Mouse (Mus musculus): Measurements from ENCODE around the gene Rad21l. TPM values are rescaled to one million over a fixed set of nuclear protein-coding genes. Genes with fewer than 3 reads are reported as not detected.
A peak's percentile ranks its signal among the peaks of the same experiment; 100 is the strongest.
"Not testable (repeated sequence)": the region's sequence is repeated elsewhere in the genome, so short reads cannot be mapped to it uniquely, and the experiment has no call there.

Rad21l gene
- polyA plus RNA-seq, 1 experiment from 2014 or later, result not detected

GRCm38 (mm10) chr2:151616551-151617329, 51.6 kb downstream of the Rad21l start:
- no peak for DNase-seq (ENCODE audit: extremely low spot score, low spot score)
- 74% methylated on average over 6 of the region's 6 CpGs for WGBS
- no peaks in the 10 kb centered on the region for H3K9me3 ChIP-seq
- no peaks in the 10 kb centered on the region for H3K27me3 ChIP-seq (ENCODE audit: poor library complexity, severe bottlenecking)
- H3K4me3 ChIP-seq, result no peak overlapping the region
- H3K36me3 ChIP-seq (replicated peaks), result no peaks in the 10 kb centered on the region
- H3K4me1 ChIP-seq, result peaks cover 18% of the 10 kb centered on the region
- no peak overlapping the region for H3K27ac ChIP-seq

GRCm38 (mm10) chr2:151615779-151616178, 52.6 kb downstream of the Rad21l start:
- H3K4me3 ChIP-seq; H3K9me3 ChIP-seq; H3K27me3 ChIP-seq (ENCODE audit: poor library complexity, severe bottlenecking); H3K36me3 ChIP-seq (replicated peaks); DNase-seq (ENCODE audit: extremely low spot score, low spot score); H3K27ac ChIP-seq: not testable (repeated sequence)
- 88% methylated on average over 8 of the region's 8 CpGs for WGBS
- H3K4me1 ChIP-seq, result peaks cover 18% of the 10 kb centered on the region

GRCm38 (mm10) chr2:151609974-151610373, 58.4 kb downstream of the Rad21l start:
- no peak for DNase-seq (ENCODE audit: extremely low spot score, low spot score)
- Histone ChIP-seq H3K4me3 (no peak overlapping the region), H3K9me3 (no peaks in the 10 kb centered on the region), H3K27me3 (ENCODE audit: poor library complexity, severe bottlenecking) (no peaks in the 10 kb centered on the region), H3K36me3 (replicated peaks) (no peaks in the 10 kb centered on the region), H3K27ac (no peak overlapping the region), H3K4me1 (peaks cover 17% of the 10 kb centered on the region)
- WGBS, result 70% methylated on average over 3 of the region's 3 CpGs

DNA sequence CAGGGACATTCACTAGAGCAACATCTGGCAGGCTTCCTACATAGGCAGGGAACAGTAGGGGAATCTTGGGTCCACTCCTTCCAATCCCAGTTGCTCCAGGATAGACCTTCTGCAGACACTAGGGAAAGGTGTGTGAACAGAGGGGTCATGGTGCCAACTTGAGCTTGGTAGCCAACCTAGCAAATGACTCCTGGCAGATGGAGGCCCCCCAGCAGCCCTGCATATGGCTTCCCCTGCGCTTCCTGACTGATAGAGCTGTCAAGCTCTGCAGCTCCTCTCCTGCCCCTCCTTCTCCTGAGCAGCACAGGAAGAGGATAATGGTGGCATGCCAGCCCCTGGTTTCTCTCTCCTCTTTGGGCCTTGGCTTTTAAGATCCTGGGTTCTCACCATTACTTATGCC, 59.9 kb downstream of the Rad21l start:
- no peak for DNase-seq (ENCODE audit: extremely low spot score, low spot score)
- H3K27me3 ChIP-seq (ENCODE audit: poor library complexity, severe bottlenecking), result no peaks in the 10 kb centered on the region
- peaks cover 32% of the 10 kb centered on the region for H3K4me1 ChIP-seq
- no peaks in the 10 kb centered on the region for H3K9me3 ChIP-seq
- no peaks in the 10 kb centered on the region for H3K36me3 ChIP-seq (replicated peaks)
- no peak overlapping the region for H3K27ac ChIP-seq
- 84% methylated on average over 1 of the region's 1 CpGs for WGBS
- H3K4me3 ChIP-seq, result no peak overlapping the region

DNA sequence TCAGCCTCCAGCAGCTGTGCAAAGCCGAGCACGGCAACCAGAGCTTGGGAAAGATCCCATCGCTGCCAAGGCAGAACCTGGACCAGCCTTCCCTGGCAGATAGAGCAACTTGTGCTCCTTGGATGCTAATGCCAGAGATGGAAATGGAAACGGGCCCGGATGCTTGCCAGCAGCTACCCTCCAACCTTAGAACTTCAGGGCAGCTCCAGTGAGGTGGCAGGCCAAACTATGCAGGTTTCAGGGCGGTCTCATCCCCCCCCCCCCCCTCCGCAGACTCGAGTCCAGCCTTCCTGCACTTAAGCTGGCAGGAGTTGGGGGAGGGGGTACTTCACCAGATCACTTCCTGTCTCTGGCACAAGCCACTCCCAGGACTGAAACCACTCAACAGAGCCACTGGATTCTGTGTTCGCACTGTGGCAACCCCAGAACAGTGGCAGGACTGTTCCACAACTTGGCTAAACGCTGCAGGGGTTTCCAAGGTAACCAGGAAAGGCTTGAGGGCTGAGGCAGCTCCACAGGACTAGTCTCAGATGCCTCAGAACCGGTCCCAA, 62.8 kb downstream of the Rad21l start:
- Histone ChIP-seq H3K27me3 (ENCODE audit: poor library complexity, severe bottlenecking) (no peaks in the 10 kb centered on the region), H3K4me3 (no peak overlapping the region), H3K9me3 (no peaks in the 10 kb centered on the region), H3K36me3 (replicated peaks) (no peaks in the 10 kb centered on the region), H3K27ac (peak overlapping the region; percentile 67), H3K4me1 (peaks cover 50% of the 10 kb centered on the region)
- 55% methylated on average over 11 of the region's 11 CpGs for WGBS
- peak; percentile 36 for DNase-seq (ENCODE audit: extremely low spot score, low spot score)

DNA sequence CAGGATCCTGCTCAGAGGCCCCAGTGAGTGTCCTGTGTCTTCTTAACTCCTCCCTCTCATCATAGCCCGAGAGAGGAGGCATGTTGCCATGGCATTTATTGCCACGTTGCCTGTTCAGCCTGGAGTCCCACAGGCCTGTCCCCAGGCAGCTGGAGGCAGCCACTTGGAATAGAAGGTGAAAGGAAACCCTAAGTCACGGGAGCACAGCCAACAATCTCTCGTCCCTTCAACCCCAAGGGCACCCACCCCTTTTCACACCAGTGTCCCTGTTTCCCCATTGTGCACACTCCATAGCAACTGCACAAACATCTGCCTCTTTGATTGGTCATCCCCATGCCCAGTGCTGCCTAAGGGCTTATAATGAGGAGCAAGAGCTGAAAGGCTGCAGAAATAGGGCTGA, 64.7 kb downstream of the Rad21l start:
- H3K9me3 ChIP-seq, result no peaks in the 10 kb centered on the region
- H3K4me1 ChIP-seq, result peaks cover 52% of the 10 kb centered on the region
- peak; percentile 44 for DNase-seq (ENCODE audit: extremely low spot score, low spot score)
- WGBS, result 38% methylated on average over 4 of the region's 4 CpGs
- no peak overlapping the region for H3K4me3 ChIP-seq
- H3K27me3 ChIP-seq (ENCODE audit: poor library complexity, severe bottlenecking), result 0 out of 2 replicates have a peak, but pooled peaks cover 5% of the 10 kb centered on the region
- H3K27ac ChIP-seq, result peak overlapping the region; percentile 72
- H3K36me3 ChIP-seq (replicated peaks), result no peaks in the 10 kb centered on the region

DNA sequence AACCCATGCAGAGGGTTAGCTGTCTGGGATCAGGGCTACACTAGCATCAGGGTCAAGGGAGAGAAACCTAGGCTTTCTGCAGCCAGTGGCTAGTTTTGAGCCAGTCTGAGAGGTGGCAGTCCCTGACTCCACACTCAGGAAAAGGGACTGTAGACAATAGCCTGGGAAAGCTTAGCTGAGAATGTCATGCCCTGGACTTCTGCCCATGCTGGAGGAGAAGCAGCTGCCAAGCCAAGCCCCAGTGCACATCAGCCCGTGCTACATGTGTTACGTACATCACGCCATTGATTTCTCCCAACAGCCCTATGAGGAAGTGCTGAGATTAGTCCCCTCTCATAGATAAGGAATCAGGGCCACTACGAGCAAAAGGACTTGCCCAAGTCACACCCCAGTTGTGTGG, 66.2 kb downstream of the Rad21l start:
- Histone ChIP-seq H3K27ac (0 out of 2 replicates have a peak overlapping the region, but pooled peaks have one; percentile 60), H3K27me3 (ENCODE audit: poor library complexity, severe bottlenecking) (0 out of 2 replicates have a peak, but pooled peaks cover 5% of the 10 kb centered on the region), H3K4me3 (no peak overlapping the region), H3K36me3 (replicated peaks) (no peaks in the 10 kb centered on the region), H3K9me3 (no peaks in the 10 kb centered on the region), H3K4me1 (peaks cover 52% of the 10 kb centered on the region)
- 95% methylated on average over 4 of the region's 4 CpGs for WGBS
- no peak for DNase-seq (ENCODE audit: extremely low spot score, low spot score)

DNA sequence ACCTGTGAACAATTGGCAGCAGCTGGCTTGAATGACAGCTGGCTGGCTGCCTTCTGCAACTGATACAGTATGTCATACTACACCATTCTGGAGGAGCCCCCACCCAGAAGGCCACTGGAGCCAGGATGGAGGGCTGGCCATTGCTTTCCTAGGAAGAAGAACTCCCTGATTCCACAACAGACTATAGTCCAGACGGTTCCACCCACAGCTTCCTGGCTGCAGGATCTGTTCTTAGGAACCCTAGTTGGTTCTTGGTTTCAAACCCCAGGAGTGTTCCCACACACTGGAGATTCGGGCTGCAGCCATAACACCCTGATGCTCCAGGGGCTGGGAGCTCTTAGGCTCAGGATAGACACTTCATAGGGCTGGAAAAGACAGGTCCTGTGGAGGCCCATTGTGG, 70.3 kb downstream of the Rad21l start:
- 84% methylated on average over 2 of the region's 2 CpGs for WGBS
- H3K27me3 ChIP-seq (ENCODE audit: poor library complexity, severe bottlenecking), result 0 out of 2 replicates have a peak, but pooled peaks cover 5% of the 10 kb centered on the region
- H3K36me3 ChIP-seq (replicated peaks), result no peaks in the 10 kb centered on the region
- no peak overlapping the region for H3K4me3 ChIP-seq
- no peak for DNase-seq (ENCODE audit: extremely low spot score, low spot score)
- H3K9me3 ChIP-seq, result no peaks in the 10 kb centered on the region
- peaks cover 20% of the 10 kb centered on the region for H3K4me1 ChIP-seq
- no peak overlapping the region for H3K27ac ChIP-seq

Other genes with a start within 250 kb of the Rad21l start
- gene 4921509C19Rik, start 192.4 kb downstream of the Rad21l start, polyA plus RNA-seq (2016; fragmentation: Nextera tagmentation; extraction: Ambion mirVana), result not detected in 2 replicates
- gene Nsfl1c, start 174.4 kb downstream of the Rad21l start, polyA plus RNA-seq (2016; fragmentation: Nextera tagmentation; extraction: Ambion mirVana), result 301 and 309 TPM in 2 replicates
- 582 and 592 TPM in 2 replicates for gene Fkbp1a, start 126.0 kb downstream of the Rad21l start, polyA plus RNA-seq (2016; fragmentation: Nextera tagmentation; extraction: Ambion mirVana)
- 0.43 and 0.79 TPM in 2 replicates for gene Sdcbp2, start 95.9 kb downstream of the Rad21l start, polyA plus RNA-seq (2016; fragmentation: Nextera tagmentation; extraction: Ambion mirVana)
- gene Snph, start 35.9 kb downstream of the Rad21l start, polyA plus RNA-seq (2016; fragmentation: Nextera tagmentation; extraction: Ambion mirVana), result 0.90 and 1.1 TPM in 2 replicates
- 5.7 and 5.8 TPM in 2 replicates for gene Tmem74b, start 33.5 kb upstream of the Rad21l start, polyA plus RNA-seq (2016; fragmentation: Nextera tagmentation; extraction: Ambion mirVana)
- gene Psmf1, start 75.7 kb upstream of the Rad21l start, polyA plus RNA-seq (2016; fragmentation: Nextera tagmentation; extraction: Ambion mirVana), result 54.4 and 56.5 TPM in 2 replicates
- gene Rspo4, start 174.4 kb upstream of the Rad21l start, polyA plus RNA-seq (2016; fragmentation: Nextera tagmentation; extraction: Ambion mirVana), result 0.29 and 0.39 TPM in 2 replicates
- gene Angpt4, start 242.7 kb upstream of the Rad21l start, polyA plus RNA-seq (2016; fragmentation: Nextera tagmentation; extraction: Ambion mirVana), result 0.06 and 0.17 TPM in 2 replicates